Mouse (Mus musculus): ENCODE measurements around the gene Tbc1d23. TPM values are rescaled to one million over a fixed set of nuclear protein-coding genes. Genes with fewer than 3 reads are reported as not detected.

Gene Tbc1d23
- polyA plus RNA-seq, 1 experiment from 2014 or later = 32.9 TPM

Other genes starting within 250 kb of the Tbc1d23 start
- gene Tmem45a2, start 160.1 kb downstream of the Tbc1d23 start, polyA plus RNA-seq (2014; fragmentation: Nextera tagmentation; extraction: Ambion mirVana) = not detected in 2 replicates
- gene Tomm70a, start 109.8 kb downstream of the Tbc1d23 start, polyA plus RNA-seq (2014; fragmentation: Nextera tagmentation; extraction: Ambion mirVana) = 58.3 and 59.8 TPM in 2 replicates
- gene Nit2, start 64.2 kb downstream of the Tbc1d23 start, polyA plus RNA-seq (2014; fragmentation: Nextera tagmentation; extraction: Ambion mirVana) = 43.8 and 44.2 TPM in 2 replicates
- gene Tmem30c, start 61.4 kb upstream of the Tbc1d23 start, polyA plus RNA-seq (2014; fragmentation: Nextera tagmentation; extraction: Ambion mirVana) = 0.37 TPM in 1 of 2 replicates, not detected in the other
- gene Filip1l, start 121.6 kb upstream of the Tbc1d23 start, polyA plus RNA-seq (2014; fragmentation: Nextera tagmentation; extraction: Ambion mirVana) = 2.2 and 2.5 TPM in 2 replicates

Measured in forebrain, embryonic 14.5 days (tissue).